Mouse (Mus musculus): Measurements from ENCODE around the gene Spint2.

- no peak for TF ChIP-seq GATA1 (IDR thresholded peaks at IDR 0.05; ENCODE audit: borderline replicate concordance, low read length)
- no peak for TF ChIP-seq FLI1 (IDR thresholded peaks at IDR 0.05; ENCODE audit: low read length)
These were observed 23.7 kb upstream of the Spint2 start for GRCm38 (mm10) chr7:29305263-29305988.
